Mouse (Mus musculus) embryonic facial prominence, embryonic 10.5 days (tissue): Measurements from ENCODE around the gene Rnf220. TPM values are rescaled to one million over a fixed set of nuclear protein-coding genes. Genes with fewer than 3 reads are reported as not detected.

Experiments
- DNase-seq: peaks from one replicate; pipeline ENCODE4 v3.0.0-alpha.2; 2017; ENCODE audit warnings: low spot score
- H3K27ac ChIP-seq: fragments of 300-500 bp; sonication (generic); replicated peaks from 2 replicates; pipeline ENCODE4 v1.5.1; 2016; ENCODE audit warnings: mild to moderate bottlenecking
- H3K27me3 ChIP-seq: fragments of 300-500 bp; sonication (generic); replicated peaks from 2 replicates; pipeline ENCODE4 v1.6.1; 2016; ENCODE audit warnings: low read depth, mild to moderate bottlenecking; ENCODE audit not compliant: poor library complexity, severe bottlenecking
- H3K36me3 ChIP-seq: fragments of 300-500 bp; sonication (generic); replicated peaks from 2 replicates; pipeline ENCODE4 v1.6.1; 2016; ENCODE audit warnings: mild to moderate bottlenecking, moderate library complexity
- H3K4me1 ChIP-seq: fragments of 300-500 bp; sonication (generic); 2 replicates; pipeline ENCODE4 v1.6.1; 2016
- H3K4me3 ChIP-seq: fragments of 300-500 bp; sonication (generic); 2 replicates; pipeline ENCODE4 v1.5.1; 2016; ENCODE audit warnings: mild to moderate bottlenecking, moderate library complexity
- H3K9me3 ChIP-seq: fragments of 300-500 bp; sonication (generic); 2 replicates; pipeline ENCODE4 v1.6.1; 2016; ENCODE audit warnings: mild to moderate bottlenecking
- WGBS: fragments of 180-500 bp; shearing (Covaris S2); methylation state at CpG from one replicate; pipeline ENCODE4 v1.1.7; 2016; 5-methylcytosine and 5-hydroxymethylcytosine counted together
- polyA plus RNA-seq: library from polyadenylated mRNA; unstranded; fragments of >200 nt; fragmentation: Nextera tagmentation; extraction: Ambion mirVana; gene quantifications from 2 replicates; pipeline ENCODE4 v1.2.1, GENCODE M21; 2016

Rnf220 gene
- polyA plus RNA-seq, 1 experiment from 2014 or later: 94.8 TPM

GRCm38 (mm10) chr4:117485045-117485780 lies 11.6 kb downstream of the Rnf220 start:
- H3K9me3 ChIP-seq: no peaks in the 10 kb centered on the region
- no peak for DNase-seq
- WGBS: 35% methylated on average over 13 of the region's 13 CpGs
- peak overlapping the region; percentile 65 for H3K4me3 ChIP-seq
- H3K27ac ChIP-seq: peak overlapping the region; percentile 76
- H3K27me3 ChIP-seq: peaks cover 84% of the 10 kb centered on the region
- H3K36me3 ChIP-seq: no peaks in the 10 kb centered on the region
- peaks cover 32% of the 10 kb centered on the region for H3K4me1 ChIP-seq

- H3K4me1 ChIP-seq: peaks cover 38% of the 10 kb centered on the region
- H3K4me3 ChIP-seq: peak overlapping the region; percentile 65
- WGBS: under 1% methylated on average over 69 of the region's 69 CpGs
- peak; percentile 80 for DNase-seq
- no peaks in the 10 kb centered on the region for H3K36me3 ChIP-seq
- peak overlapping the region; percentile 76 for H3K27ac ChIP-seq
- no peaks in the 10 kb centered on the region for H3K9me3 ChIP-seq
- H3K27me3 ChIP-seq: peaks cover 76% of the 10 kb centered on the region
Measured at GRCm38 (mm10) chr4:117484256-117485044, 12.4 kb downstream of the Rnf220 start.

GRCm38 (mm10) chr4:117483931-117484255 lies 13.0 kb downstream of the Rnf220 start:
- Histone ChIP-seq H3K9me3 (no peaks in the 10 kb centered on the region), H3K27me3 (peaks cover 72% of the 10 kb centered on the region), H3K27ac (peak overlapping the region; percentile 76; the same call in 1 of the 2 replicates), H3K36me3 (no peaks in the 10 kb centered on the region), H3K4me3 (peak overlapping the region; percentile 65), H3K4me1 (peaks cover 38% of the 10 kb centered on the region)
- WGBS: 2% methylated on average over 15 of the region's 15 CpGs
- DNase-seq: peak; percentile 56

GRCm38 (mm10) chr4:117482103-117482502 lies 14.7 kb downstream of the Rnf220 start:
- H3K27ac ChIP-seq: no peak overlapping the region
- 74% methylated on average over 5 of the region's 5 CpGs for WGBS
- H3K27me3 ChIP-seq: peaks cover 68% of the 10 kb centered on the region
- H3K4me1 ChIP-seq: peaks cover 48% of the 10 kb centered on the region
- no peak overlapping the region for H3K4me3 ChIP-seq
- no peaks in the 10 kb centered on the region for H3K36me3 ChIP-seq
- no peak for DNase-seq
- no peaks in the 10 kb centered on the region for H3K9me3 ChIP-seq

- peaks cover 68% of the 10 kb centered on the region for H3K27me3 ChIP-seq
- no peaks in the 10 kb centered on the region for H3K36me3 ChIP-seq
- WGBS: 39% methylated on average over 11 of the region's 11 CpGs
- H3K27ac ChIP-seq: peak overlapping the region; percentile 69
- H3K4me3 ChIP-seq: no peak overlapping the region
- no peaks in the 10 kb centered on the region for H3K9me3 ChIP-seq
- peaks cover 48% of the 10 kb centered on the region for H3K4me1 ChIP-seq
- peak; percentile 34 for DNase-seq
Measured at GRCm38 (mm10) chr4:117480611-117481445, 16.0 kb downstream of the Rnf220 start.

GRCm38 (mm10) chr4:117479951-117480350 lies 16.9 kb downstream of the Rnf220 start:
- WGBS: 51% methylated on average over 6 of the region's 6 CpGs
- Histone ChIP-seq H3K27me3 (peaks cover 64% of the 10 kb centered on the region), H3K36me3 (no peaks in the 10 kb centered on the region), H3K4me1 (peaks cover 47% of the 10 kb centered on the region), H3K9me3 (no peaks in the 10 kb centered on the region), H3K27ac (0 out of 2 replicates have a peak overlapping the region, but pooled peaks have one; percentile 69), H3K4me3 (no peak overlapping the region)
- DNase-seq: no peak

- H3K27me3 ChIP-seq: peaks cover 58% of the 10 kb centered on the region
- H3K4me1 ChIP-seq: peaks cover 34% of the 10 kb centered on the region
- H3K36me3 ChIP-seq: no peaks in the 10 kb centered on the region
- no peak overlapping the region for H3K27ac ChIP-seq
- no peak overlapping the region for H3K4me3 ChIP-seq
- 70% methylated on average over 15 of the region's 15 CpGs for WGBS
- no peak for DNase-seq
- H3K9me3 ChIP-seq: no peaks in the 10 kb centered on the region
Measured at GRCm38 (mm10) chr4:117478101-117478673, 18.7 kb downstream of the Rnf220 start.

GRCm38 (mm10) chr4:117477401-117477800 lies 19.5 kb downstream of the Rnf220 start:
- no peak for DNase-seq
- H3K36me3 ChIP-seq: no peaks in the 10 kb centered on the region
- no peak overlapping the region for H3K4me3 ChIP-seq
- H3K4me1 ChIP-seq: peaks cover 38% of the 10 kb centered on the region
- peaks cover 55% of the 10 kb centered on the region for H3K27me3 ChIP-seq
- H3K27ac ChIP-seq: no peak overlapping the region
- WGBS: 79% methylated on average over 5 of the region's 5 CpGs
- no peaks in the 10 kb centered on the region for H3K9me3 ChIP-seq

GRCm38 (mm10) chr4:117476777-117477176 lies 20.1 kb downstream of the Rnf220 start:
- Histone ChIP-seq H3K27ac (no peak overlapping the region), H3K27me3 (peaks cover 49% of the 10 kb centered on the region), H3K4me3 (no peak overlapping the region), H3K36me3 (no peaks in the 10 kb centered on the region), H3K9me3 (no peaks in the 10 kb centered on the region), H3K4me1 (peaks cover 37% of the 10 kb centered on the region)
- WGBS: 68% methylated on average over 4 of the region's 4 CpGs
- DNase-seq: no peak

- peaks cover 33% of the 10 kb centered on the region for H3K4me1 ChIP-seq
- H3K4me3 ChIP-seq: no peak overlapping the region
- H3K9me3 ChIP-seq: no peaks in the 10 kb centered on the region
- no peaks in the 10 kb centered on the region for H3K36me3 ChIP-seq
- peaks cover 45% of the 10 kb centered on the region for H3K27me3 ChIP-seq
- no peak overlapping the region for H3K27ac ChIP-seq
- no peak for DNase-seq
Measured at GRCm38 (mm10) chr4:117476355-117476754, 20.5 kb downstream of the Rnf220 start.

- H3K4me1 ChIP-seq: peaks cover 19% of the 10 kb centered on the region
Measured at GRCm38 (mm10) chr4:117473985-117474354, 22.9 kb downstream of the Rnf220 start.

GRCm38 (mm10) chr4:117473291-117473984 lies 23.4 kb downstream of the Rnf220 start:
- H3K9me3 ChIP-seq: no peaks in the 10 kb centered on the region
- H3K27me3 ChIP-seq: peaks cover 36% of the 10 kb centered on the region
- no peak for DNase-seq
- peaks cover 19% of the 10 kb centered on the region for H3K4me1 ChIP-seq
- no peaks in the 10 kb centered on the region for H3K36me3 ChIP-seq
- H3K27ac ChIP-seq: no peak overlapping the region
- WGBS: 69% methylated on average over 14 of the region's 14 CpGs
- no peak overlapping the region for H3K4me3 ChIP-seq

More at GRCm38 (mm10) chr4:117473985-117474354, 22.9 kb downstream of the Rnf220 start:
- H3K4me3 ChIP-seq: no peak overlapping the region
- no peaks in the 10 kb centered on the region for H3K9me3 ChIP-seq
- H3K27ac ChIP-seq: no peak overlapping the region
- no peak for DNase-seq
- H3K27me3 ChIP-seq: peaks cover 36% of the 10 kb centered on the region
- H3K36me3 ChIP-seq: no peaks in the 10 kb centered on the region
